Mouse (Mus musculus) layer of hippocampus, adult 8-10 months (tissue): Measurements from ENCODE around the gene Prf1. TPM values are rescaled to one million over a fixed set of nuclear protein-coding genes. Genes with fewer than 3 reads are reported as not detected.

Experiments
- DNase-seq, 2 experiments: peaks; one replicate each; pipeline ENCODE4 v3.0.0; 2022; ENCODE audit warnings: low spot score in 2 of 2
- total RNA-seq, 4 experiments: library from RNA; stranded (reverse); gene quantifications; 2 replicates each; pipeline ENCODE4 v1.2.4; 2022

Gene Prf1
- total RNA-seq, 4 experiments from 2014 or later, result not detected

DNA sequence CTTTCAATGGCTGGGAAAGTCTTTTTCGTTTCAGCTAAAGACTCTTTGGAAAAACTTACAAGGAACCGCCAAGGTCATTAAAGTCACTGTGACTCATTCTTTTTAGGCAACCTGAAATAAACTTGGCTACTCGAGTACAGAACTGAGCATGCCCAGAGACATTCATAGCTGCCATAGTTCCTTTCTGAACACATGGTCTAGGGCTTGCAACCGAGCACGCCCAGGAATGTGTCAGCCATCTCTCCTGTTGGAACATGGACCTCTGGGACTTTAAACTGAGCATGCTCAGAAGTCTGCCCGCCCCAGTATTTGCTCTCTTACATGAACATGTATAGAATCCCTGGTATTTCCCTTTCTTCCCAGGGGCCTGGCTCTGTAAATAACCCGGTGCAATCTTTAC lies 11.4 kb upstream of the Prf1 start:
- no peak for DNase-seq

DNA sequence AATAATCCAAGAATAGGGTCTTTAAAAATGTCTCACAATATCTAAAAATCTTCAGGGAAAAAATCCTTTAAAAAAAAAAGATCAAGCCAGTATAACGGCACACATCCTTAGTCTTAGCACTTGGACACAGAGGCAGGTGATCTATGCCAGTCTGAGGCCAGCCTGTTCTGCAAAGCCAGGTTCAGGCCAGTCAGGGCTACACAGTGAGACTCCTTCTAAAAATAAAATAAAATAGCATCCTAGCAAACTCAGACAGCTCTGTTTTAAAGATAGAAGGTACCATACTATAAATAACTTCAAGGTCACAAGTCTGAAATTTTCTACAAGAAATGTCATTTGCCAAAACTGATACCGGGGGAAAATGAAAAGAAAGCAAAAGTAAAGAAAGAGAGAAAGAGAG lies 7.6 kb upstream of the Prf1 start:
- no peak for DNase-seq

DNA sequence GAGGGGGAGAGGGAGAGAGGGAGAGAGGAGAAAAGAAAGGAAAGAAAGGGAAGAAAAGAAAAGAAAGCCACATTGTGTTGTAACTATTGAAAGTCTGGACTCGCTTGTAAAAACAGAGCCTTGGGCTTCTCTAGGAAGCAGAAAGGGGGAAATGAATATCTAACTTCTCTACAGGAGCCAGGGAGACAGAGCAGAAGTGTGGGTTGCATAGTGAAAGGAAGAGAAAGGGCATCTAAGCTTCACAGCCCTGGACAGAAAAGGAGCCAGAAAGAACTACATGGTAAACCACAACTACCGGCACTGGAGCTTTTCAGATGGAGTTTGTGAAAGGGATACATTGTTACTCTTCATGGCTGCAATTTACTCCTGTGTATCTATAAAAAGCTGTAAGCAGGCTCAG lies 7.2 kb upstream of the Prf1 start:
- DNase-seq, result no peak

DNA sequence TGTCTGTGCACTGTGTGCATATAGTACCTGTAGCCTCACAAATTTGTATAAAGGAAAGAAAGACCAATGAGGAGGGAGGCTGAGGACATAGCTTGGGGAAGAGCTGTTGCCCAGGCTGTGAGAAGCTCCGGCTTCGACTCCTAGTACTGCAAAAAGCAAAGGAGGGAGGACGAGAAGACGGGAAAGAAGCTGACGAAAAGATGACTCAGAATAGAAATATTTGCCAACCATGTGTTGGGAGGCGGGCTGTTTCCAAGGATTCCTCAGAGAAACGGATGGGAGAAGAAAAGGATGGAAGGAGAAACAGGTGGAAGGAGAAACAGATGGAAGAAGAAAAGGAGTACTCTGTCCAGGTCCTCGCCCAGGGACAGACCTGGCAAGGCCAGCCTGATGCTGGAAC lies 3.4 kb upstream of the Prf1 start:
- DNase-seq, result peak; percentile 16 to 23

DNA sequence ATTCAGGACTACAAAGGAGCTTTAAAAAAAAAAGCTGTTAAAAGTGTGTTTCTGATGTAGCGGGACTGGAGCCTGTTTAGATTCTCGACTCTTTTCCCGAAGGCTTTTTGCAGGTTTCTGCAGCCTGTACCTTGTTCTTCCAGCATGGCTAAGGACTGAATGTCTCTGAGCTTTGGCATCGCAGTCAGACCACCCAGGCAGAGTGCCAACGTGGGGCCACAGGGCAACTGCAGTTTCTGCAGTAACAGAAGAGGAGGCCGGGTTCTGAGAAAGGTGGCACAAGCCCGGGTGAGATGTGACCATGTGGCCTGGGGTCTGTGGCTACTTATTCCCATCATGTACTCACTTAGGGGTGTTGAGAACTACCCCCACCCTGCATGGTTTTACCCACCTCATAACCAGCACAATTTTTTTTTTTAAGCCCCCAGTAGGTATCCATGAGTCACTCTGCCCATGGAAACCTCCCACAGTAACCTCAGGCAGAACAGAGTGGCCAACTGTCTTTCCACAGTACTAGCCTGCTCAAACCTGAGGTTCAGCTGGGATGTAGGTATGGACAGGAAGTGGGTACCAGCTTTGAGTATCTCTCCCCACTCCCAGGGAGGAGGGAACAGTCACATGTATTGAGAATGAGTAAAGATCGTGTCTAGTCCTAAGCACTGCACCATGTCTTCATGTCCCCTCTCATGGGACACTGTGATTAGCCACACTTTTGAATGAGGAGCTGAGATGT lies 754 bp upstream of the Prf1 start:
- DNase-seq, result no peak

DNA sequence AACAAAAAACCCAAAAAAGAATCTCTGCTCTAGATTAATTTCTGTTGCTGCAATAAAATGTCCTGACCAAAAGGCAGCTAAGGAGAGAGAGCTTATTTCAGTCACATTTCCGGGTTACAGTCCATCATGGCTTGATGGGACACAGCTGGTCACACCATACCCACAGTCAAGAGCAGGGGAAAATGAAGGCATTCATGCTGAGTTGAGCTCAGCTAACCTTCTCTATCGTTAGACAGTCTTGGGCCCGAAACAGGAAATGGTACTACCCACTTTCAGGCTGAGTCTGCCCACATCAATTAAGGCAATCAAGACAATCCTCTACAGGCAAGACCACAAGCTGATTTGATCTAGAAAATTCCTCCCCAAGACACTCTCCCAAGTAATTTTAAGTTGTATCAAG lies 3.4 kb downstream of the Prf1 start:
- no peak for DNase-seq

DNA sequence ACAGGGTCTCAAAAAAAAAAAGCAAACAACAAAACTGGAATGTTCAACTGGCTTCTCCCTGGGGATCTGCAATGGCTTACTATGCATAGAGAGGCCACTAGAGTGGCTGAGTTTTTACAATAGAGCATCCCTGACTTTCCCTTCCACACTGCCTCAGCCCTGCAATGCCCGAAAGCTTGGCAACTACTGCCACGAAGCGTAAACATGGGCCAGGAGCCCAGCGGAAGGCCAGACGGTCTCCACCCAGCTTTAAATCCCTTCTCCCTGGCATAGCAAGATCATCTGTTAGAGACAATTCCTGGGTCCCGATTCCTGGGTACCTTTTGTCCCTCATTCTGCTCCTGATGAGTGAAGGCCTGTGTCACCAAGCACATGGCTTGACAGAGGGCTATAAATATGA lies 6.4 kb downstream of the Prf1 start:
- no peak for DNase-seq

DNA sequence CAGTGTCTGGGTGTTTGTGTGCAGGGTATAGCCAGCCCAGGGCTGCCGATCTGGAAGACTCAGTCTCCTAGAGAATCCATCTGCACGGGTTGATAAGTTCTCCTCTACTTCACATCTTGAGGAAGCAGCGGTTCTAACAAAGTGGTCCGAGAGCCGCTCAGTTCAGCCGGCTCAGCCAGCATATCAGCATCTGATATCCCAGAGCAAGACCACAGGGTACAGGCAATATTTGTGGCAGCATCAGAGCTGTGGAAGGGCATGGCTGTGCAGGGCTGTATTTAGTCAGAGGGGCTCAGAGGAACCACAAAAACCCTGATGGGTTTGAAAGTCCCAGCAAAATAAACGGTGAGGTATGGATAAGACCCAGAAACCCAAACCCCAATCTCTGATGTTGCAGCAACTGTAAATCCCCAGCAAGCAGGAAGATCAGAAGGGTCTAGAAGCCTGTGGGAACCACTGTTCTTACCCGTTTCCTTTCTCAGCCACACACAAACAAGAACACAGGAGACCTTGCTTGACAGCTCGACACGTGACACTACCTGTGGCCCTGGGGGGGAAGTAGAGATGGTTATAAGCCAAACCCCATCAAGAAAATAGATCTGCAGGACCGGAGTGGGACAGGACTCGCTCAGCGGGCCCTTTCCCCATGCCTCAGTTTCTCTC lies 8.4 kb downstream of the Prf1 start:
- no peak for DNase-seq

DNA sequence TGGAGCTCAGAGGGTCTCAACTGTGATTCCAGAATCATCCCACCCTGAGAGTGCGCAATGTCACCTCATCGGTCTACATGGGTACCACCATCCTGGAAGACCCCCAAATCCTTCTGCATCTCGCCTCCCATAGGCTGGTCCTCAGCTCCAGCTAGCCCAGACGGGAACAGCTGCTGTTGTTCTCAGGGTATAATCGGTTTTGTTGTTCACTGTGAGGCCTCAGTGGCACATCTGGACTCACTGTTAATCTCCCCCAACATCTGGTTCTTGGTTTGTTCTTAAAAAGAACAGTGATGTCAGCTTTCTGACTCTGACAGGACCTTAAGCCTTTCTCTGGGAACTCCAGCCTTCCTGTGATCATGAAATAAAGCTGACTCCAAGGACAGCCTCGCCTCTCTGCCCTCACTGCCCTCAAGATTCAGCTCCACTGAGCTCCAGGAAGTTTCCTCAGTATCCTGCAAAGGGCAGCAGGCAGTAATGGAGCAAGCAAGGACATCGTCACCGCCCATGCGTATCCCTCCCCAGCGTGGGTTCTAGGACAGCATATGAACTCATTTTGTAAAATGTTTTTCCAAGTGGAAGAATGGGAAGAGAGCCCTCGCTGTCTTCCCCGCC lies 11.2 kb downstream of the Prf1 start:
- DNase-seq, result no peak

DNA sequence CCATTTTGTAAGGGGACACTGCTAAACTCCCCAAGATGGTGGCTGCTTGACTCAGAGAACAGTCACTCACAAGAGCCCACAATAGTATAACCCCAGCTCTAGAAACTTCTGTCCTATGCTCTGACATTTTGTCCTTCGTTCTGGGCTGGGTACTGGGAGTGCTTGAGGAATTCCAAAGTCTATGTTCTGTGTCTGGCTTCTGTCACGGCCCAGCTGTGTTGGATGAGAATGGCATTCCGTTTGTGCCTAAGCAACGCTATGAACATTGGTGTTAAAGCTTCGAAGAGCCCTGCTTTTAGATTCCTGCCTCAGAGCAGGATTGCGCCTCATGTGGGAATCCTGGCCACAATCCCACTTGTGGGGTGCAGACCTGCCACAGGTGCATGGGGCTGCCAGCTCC lies 14.5 kb downstream of the Prf1 start:
- no peak for DNase-seq

DNA sequence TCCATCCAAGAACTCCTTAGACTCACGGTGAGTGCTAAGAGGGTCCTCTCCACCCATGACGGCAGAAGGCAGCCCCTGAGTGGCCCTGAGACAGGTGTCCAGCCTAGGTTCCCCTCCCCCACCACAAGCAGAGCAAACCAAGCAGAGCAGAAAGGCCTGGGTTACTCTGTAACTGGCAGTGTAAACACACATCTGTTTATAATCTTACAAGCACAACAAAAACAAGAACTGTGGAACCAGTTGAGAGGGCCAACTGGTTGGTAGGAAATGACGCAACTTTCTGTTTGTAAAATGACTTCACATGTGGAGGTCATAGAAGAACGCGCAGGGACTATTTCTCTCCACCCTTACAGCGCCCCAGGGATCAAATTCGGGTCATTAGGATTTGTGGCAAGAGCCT lies 15.1 kb downstream of the Prf1 start:
- no peak for DNase-seq

DNA sequence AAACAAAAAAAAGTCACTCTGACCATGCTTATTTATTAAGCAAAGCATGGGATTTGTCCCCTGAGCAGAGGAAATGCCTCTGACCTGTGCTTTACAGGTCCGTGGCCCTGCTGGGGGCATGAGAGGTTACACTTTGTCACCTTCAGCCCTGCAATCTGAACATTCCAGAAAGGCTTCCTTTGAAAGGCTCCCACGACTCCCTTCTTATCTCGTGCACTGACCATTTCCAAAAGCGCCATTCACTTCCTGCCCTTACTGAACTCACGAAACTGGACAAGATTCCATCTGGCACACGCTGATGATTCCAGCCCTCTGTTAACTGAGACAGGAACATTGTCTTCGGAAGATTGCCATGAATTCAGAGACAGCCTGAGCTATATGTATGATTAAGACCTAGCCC lies 16.1 kb downstream of the Prf1 start:
- DNase-seq, result no peak

DNA sequence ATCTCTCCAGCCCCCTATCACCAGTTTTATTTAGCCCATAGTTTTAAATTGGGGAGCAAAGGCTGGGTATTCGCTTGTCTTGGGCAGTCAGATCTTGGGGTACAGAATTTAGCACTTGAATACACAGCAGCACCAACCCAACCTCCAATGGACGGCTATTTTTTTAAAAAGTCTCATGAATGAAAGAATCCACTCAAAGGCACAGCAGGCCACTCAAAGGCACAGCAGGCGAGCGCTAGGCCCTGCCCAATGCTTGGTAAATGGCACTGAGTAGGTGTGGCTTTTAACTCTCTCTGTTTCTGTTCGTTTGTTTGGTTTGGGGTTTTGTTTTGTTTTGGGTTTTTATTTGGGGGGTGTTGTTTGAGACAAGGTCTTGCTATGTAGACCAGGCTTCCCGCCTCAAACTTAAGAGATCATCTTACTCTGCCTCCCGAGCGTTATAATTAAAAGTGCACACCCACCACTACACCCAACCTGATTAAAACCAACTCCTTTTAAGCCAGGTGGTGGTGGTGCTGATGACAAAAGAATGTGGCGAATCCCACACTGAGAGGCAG lies 17.8 kb downstream of the Prf1 start:
- DNase-seq, result no peak

DNA sequence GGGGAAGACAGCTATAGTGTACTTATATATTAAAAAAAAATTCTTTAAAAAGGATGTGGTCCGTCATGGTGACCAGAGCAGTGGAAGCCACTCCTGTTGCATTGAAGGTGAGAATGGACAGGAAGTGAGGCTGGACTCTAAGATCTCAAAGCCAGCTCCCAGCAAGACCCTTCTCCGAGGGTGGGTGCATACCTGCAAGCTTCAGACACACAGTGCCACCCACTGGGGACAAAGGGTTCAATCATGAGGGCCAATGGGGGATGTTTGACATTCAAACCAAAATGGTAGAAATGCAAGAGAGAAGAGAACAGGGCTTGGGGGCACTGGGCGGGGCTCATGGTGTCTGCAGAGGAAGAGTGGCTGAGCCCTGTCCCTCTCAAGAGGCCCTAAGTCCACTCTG lies 20.9 kb downstream of the Prf1 start:
- no peak for DNase-seq

DNA sequence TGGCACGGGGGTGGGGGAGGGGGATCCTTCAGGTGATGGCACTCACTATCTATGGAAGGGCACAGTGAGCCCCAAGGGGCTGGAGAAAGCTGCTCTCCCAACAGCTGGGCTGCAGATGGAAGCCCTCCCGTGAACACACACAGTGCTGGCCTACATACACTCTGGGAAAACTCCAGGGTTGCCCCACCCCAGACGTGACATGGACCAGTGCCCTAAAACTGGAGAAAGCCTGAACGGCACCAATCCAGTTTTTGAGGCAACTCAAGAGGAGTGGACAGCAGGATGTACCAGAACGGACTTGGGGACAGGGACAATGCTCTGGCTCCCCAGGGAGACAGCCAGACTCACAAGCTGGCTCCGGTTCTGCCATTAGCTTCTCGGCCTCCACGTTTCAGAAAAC lies 27.1 kb downstream of the Prf1 start:
- no peak for DNase-seq

DNA sequence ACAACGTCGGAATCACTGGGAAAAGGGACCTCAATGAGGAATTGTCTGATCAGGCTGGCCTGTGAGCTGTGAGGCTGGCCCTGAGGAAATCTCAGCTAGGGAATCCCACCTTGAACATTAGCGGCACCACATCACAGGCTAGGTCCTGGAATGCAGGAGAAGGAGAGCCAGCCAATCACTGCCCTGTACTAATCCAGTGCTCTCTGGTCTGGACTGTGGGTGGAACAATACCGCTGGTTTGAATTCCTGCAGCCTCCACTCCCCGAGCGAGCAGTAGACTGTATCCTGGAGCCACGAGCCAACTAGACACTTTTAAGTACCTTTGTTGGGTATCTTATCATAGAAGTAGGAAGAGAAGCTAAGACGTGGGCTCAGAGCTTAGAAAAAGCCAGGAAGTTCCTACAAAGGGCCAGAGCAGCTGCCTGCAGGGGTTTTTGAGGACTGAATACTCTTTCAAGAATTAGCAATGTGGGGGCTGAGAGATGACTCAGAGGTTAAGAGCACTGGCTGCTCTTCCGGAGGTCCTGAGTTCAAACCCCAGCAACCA lies 28.2 kb downstream of the Prf1 start:
- no peak for DNase-seq

DNA sequence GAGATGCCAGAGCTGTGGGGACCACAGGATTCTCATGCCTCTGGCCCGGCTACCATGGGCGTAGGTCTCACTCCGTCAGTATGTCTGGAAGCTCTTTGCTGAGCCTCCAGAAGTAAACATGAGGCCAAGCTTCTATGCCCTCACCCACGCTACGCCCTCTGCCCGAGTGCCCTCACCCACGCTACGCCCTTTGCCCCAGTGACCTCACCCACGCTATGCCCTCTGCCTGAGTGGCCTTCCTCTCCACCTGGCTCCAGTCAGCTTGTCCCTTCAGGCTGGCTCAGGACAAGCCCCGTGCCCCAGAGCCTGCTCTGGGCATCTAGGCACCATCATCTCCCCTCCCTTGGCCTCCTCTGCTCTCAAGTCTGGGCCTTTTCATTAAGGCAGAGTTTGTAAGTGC lies 29.9 kb downstream of the Prf1 start:
- DNase-seq, result no peak

DNA sequence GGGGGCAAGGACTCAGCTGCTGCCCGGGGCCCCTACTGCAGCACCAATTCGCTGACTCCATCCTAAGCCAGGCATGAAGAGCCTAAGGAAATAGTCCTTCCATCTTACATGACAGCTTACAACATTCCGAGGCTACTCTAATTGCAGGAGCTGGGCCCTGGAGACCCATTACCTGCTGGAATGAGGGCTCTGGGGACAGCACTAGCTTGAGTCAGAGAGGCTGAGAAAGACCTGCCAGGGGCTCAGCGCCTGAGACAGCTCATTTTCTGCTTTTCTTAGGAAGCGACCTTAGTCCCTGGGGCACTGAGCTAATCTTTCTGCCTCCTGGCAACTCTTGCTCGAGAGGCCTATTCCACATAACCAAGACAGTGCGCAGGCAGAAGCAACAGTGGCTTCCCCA lies 31.3 kb downstream of the Prf1 start:
- no peak for DNase-seq

DNA sequence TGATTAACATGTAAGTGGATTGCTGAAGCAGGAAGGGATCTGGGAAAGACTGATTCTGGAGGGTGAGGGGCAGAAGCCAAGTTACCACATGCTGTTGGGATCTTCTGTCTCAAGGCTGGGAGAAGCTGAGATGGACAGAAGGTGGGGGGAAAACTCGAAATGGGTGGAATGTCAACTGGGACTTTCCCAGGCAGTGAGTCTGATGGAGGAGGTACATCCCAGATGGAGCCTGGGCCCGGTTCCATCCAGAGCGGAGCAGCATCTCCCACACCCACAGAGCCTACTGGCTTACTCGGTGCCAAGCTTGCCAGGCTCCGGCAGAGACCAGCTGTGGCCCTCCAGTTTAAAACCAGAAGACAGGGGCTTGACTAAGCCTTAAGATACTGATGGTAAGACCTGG lies 33.4 kb downstream of the Prf1 start:
- DNase-seq, result peak; percentile 87 to 89

DNA sequence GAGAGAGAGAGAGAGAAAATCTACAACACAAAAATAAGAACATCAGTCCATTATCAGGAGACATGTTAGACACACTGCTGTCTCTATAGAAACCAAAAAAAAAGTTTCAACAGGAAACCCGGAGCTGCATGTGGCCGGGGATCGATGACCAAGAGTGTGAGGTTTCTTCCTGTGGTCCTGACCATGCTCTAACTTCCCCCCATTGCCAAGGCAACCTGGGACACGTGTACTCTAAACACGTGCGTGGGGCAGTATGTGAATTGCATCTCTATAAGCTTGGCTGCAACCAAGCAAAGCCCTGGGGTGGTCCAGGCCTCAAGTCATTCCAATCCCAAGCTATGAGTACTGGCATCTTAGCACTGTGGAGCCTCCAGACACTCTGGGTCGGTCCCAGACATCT lies 36.9 kb downstream of the Prf1 start:
- no peak for DNase-seq

DNA sequence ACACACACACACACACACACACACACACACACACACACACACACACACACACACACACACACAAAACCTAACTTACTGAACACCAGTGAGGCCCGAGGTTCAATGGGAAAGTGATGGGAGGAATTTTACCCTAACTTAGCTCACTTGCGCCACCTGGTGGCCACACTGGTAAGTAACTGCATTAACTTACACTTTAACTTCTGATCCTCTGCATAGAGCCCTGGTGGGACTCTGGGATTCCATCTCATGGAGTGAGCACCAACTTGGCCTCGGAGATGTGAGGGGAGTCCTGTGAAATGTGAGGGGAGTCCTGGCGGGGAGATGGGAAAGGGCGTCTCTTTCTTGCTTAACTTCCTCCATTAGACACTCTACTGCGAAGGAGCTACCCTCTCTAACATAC lies 38.5 kb downstream of the Prf1 start:
- peak; percentile 39 to 89 for DNase-seq

DNA sequence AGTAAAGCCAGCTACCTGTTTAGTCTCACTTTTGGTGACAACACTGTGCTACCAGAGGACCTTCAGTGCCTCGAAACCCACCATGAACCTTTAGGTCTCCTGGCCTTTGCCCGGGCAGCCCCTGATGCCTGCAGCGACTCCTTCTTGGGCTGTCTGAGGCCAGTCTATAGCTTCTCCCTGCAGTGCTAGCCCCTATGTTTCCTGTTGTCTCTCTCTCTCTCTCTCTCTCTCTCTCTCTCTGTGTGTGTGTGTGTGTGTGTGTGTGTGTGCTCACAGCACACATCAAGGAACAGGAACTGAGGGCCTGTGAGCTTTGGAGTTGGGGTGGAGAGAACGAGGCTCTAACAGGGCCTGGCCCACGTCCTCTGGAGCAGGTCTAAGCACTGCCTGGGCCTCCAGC lies 39.0 kb downstream of the Prf1 start:
- no peak for DNase-seq
